Mouse (Mus musculus): ENCODE results near the gene Klra7.
"Not testable (repeated sequence)": the region's sequence is repeated elsewhere in the genome, so short reads cannot be mapped to it uniquely, and the experiment has no call there.

Gene Klra7

DNA sequence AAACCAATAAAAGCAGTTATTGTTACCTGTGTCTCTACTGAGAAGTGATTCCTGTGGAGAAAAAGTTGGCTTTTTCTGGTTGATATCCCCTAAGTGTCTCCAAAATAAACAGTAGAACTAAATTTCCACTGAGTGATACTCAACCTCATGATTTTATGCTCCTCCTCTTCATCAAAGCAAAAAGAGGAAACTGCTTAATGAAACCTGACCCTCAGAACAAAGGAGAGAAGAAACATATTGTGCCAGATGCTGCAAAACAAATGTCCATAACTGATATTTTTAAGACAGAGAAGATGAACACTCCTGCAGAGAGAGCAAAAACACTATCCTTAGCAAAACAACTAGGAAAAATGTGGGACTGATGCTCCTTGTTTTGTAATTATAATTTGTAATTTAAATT is at the start of gene Klra7:
TSS of gene Klra7 (minus strand) at position 101 of the 400 bp plus-strand sequence.
- no peak for DNase-seq (ENCODE audit: low read depth, low spot score)

DNA sequence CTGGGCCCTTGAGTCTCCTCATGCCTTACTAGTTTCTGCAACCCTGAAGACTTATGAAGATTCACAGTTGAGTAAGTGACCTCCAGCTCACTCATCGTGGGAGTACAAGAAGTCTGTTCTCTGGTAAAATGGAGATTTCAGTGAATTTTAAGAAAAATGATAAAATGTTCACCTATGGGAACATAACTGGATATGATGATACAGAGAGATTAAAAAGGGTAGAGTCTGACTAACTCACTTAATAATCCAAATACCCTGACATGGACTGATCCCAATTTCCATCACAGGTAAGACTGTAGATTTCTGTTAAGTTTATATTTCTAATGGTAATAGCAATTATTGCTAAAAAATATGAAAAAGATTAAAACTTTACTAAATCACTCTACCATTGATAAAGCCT is 48.7 kb upstream of the Klra7 start, which contains the start of gene Klra10:
TSS of gene Klra10 (minus strand) at position 101 of the 400 bp plus-strand sequence.
- DNase-seq (ENCODE audit: low read depth, low spot score): not testable (repeated sequence)

DNA sequence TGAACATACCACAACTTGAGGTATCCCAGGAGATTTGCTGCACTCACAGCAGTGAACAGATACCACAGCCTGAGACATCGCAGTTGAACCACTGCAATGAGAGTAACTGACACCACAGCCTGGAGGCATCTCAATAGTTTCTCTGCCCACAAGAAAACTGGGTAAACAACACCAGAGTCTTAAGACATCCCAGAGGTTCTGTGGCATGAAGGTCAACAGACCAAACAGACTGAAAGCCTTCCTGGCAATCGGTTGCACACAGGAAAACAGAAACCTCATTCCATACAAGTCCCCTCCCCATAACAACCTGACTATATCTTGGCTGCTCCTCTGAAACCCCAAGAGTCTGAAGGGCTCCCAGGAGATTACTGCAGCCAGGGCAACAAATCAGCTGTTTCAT is 22.2 kb upstream of the Klra7 start:
- no peak for DNase-seq (ENCODE audit: low read depth, low spot score)

DNA sequence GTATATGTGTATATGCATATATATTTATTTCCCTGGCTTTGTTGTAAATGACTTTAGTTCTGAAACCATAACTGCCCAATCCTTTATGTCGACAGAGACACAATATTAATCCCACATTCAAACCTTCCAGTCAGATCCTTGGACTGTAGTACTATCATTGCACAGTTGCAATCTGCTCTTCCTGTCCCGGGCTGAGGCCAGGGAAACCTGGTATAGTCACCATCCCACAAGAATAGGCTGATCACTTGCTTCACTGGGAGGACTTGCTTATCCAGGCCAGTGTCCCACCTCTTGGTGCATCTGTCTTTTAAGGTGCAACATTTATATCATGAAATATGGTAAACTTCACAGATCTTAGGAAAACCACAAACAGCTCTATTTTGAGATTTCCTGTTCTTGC is 4.4 kb upstream of the Klra7 start:
- no peak for DNase-seq (ENCODE audit: low read depth, low spot score)

GRCm38 (mm10) chr6:130236635-130237034 is 3.5 kb upstream of the Klra7 start:
- DNase-seq (ENCODE audit: low read depth, low spot score): no peak

GRCm38 (mm10) chr6:130197453-130197852 is 35.7 kb downstream of the Klra7 start:
- not testable (repeated sequence) for DNase-seq (ENCODE audit: low read depth, low spot score)

DNA sequence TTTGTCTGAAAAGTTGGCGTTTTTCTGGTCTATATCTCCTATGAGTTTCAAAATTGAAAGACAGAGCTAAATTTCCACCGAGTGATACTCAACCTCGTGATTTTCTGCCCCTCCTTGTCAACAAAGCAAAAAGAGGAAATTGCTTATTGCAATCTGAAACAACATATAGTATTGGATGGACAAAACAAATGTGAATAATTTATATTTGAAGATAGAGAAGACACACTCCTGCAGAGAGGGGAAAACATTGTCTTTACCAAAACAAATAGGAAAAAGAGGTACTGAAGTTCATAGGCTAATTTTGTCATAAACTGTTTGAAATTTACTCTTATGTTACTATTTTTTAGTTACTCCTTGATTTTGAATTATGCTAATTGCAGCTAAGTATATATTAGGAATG is 40.1 kb downstream of the Klra7 start, which contains the start of gene Klra9:
TSS of gene Klra9 (minus strand) at position 101 of the 400 bp plus-strand sequence.
- DNase-seq (ENCODE audit: low read depth, low spot score): not testable (repeated sequence)

Data from skeletal muscle tissue, adult 2 months (tissue).